In the genomic region with DNA sequence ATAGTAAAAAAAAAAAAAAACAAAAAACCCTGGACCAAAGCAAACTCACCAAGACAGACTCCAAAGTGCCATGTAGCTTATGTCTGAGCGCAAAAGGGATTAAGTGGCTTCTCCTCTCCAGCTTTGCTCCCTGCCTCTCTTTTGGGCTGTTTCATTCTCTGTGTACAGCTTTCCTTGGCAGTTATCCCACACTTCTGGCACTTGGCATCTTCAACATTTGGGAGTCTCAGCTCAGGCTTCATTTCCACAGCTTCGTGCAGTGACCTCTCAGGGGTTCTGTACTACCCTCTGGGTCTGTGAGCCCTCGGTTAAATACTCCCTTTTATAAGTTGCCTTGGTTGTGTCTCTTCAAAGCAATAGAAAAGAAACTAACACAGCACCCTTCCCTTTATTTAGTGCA, we compare ENCODE assay signal across 9 mouse cellular contexts. TPM values are rescaled to one million over a fixed set of nuclear protein-coding genes. Genes with fewer than 3 reads are reported as not detected.
DNase-seq lines count a peak whose midpoint lies in the region; ATAC-seq and TF ChIP-seq lines count a peak whose summit lies in the region.
"Had no signal": no experiment of that assay in that cellular context is flagged by ENCODE, and none has a peak within 500 bp of the region (broad histone marks: within the 10 kb centered on the region; RNA-seq: fewer than 3 reads in every experiment).

No protein-coding gene starts in this region.

- H3K4me2 ChIP-seq in lung, embryonic 14.5 days = no peak overlapping the region
- H3K4me2 ChIP-seq: embryonic facial prominence, embryonic 13.5 days had no signal

- H3K27ac ChIP-seq in lung, embryonic 14.5 days (ENCODE audit: low read depth) = peak overlapping the region; percentile 18; the same call in 1 of the 2 replicates
- H3K27ac ChIP-seq: embryonic facial prominence, embryonic 13.5 days had no signal

- no peaks in the 10 kb centered on the region for H3K9me3 ChIP-seq in lung, embryonic 14.5 days (ENCODE audit: low read depth, low read length)
- H3K9me3 ChIP-seq: embryonic facial prominence, embryonic 13.5 days had no signal

- no peak for ATAC-seq in lung, embryonic 14.5 days (ENCODE audit: insufficient read depth)

- 76% methylated on average over 3 of the region's 3 CpGs for WGBS in lung, embryonic 14.5 days

- no peaks in the 10 kb centered on the region for H3K27me3 ChIP-seq in lung, embryonic 14.5 days (ENCODE audit: insufficient read depth, low read length)
- H3K27me3 ChIP-seq: embryonic facial prominence, embryonic 13.5 days had no signal

- DNase-seq in lung, embryonic 14.5 days = peak; percentile 32
- DNase-seq in lung, postnatal 36 days = no peak
- peak; percentile 61 to 76 for DNase-seq in cerebellum, adult 18-20 months
- DNase-seq in frontal cortex, postnatal 36 days (ENCODE audit: low spot score in 2 of 2) = peak; percentile 5 to 25
- DNase-seq in layer of hippocampus, postnatal 14 days (ENCODE audit: low spot score in 2 of 2) = peak; percentile 21 to 65
- no peak for DNase-seq in c-Kit-positive CD71-positive TER-119-positive erythroid progenitor cells, embryonic 14.5 days (ENCODE audit: low spot score)
- no peak for DNase-seq in kidney, adult 8-10 months
- DNase-seq: kidney, postnatal 4 days had no signal

- H3K9ac ChIP-seq in lung, embryonic 14.5 days = no peak overlapping the region
- H3K9ac ChIP-seq: embryonic facial prominence, embryonic 13.5 days had no signal

- H3K4me3 ChIP-seq in lung, embryonic 14.5 days (ENCODE audit: low read depth, low read length) = no peak overlapping the region
- H3K4me3 ChIP-seq: embryonic facial prominence, embryonic 13.5 days had no signal

- no peaks in the 10 kb centered on the region for H3K4me1 ChIP-seq in lung, embryonic 14.5 days (ENCODE audit: insufficient read depth)
- H3K4me1 ChIP-seq: embryonic facial prominence, embryonic 13.5 days had no signal

- peaks cover 39% of the 10 kb centered on the region for H3K36me3 ChIP-seq in lung, embryonic 14.5 days (ENCODE audit: insufficient read depth)

- TF ChIP-seq CTCF in lung, embryonic 14.5 days (IDR thresholded peaks at IDR 0.05; ENCODE audit: low read depth) = no peak

RNA-seq across cellular contexts. Expression of a gene that starts 8.0 kb away (rescaled TPM):
- 80.7 and 84.6 TPM in 2 replicates for polyA plus RNA-seq in lung, embryonic 14.5 days (2014; fragmentation: Nextera tagmentation; extraction: Ambion mirVana)
- total RNA-seq in layer of hippocampus, postnatal 14 days (2021) = 10 to 100 TPM; 49.7 to 55.3 TPM

RNA-seq across cellular contexts. Expression of a gene that starts 50.1 kb away (rescaled TPM):
- 42.0 and 43.2 TPM in 2 replicates for polyA plus RNA-seq in lung, embryonic 14.5 days (2014; fragmentation: Nextera tagmentation; extraction: Ambion mirVana)
- total RNA-seq in layer of hippocampus, postnatal 14 days (2021) = 10 to 100 TPM; 24.2 to 24.9 TPM

Comparison
In these comparisons a context has a peak if more than half of its experiments do, and no peak if none do; other contexts are left out.
1. DNase-seq: peak in lung, embryonic 14.5 days (single experiment), cerebellum, adult 18-20 months (2 of 2), frontal cortex, postnatal 36 days (2 of 2) and layer of hippocampus, postnatal 14 days (2 of 2); none in lung, postnatal 36 days (single experiment), c-Kit-positive CD71-positive TER-119-positive erythroid progenitor cells, embryonic 14.5 days (single experiment) and kidney, adult 8-10 months (0 of 2).